Mouse (Mus musculus): ENCODE results near the gene Mllt3.

- TF ChIP-seq POLR2A (IDR thresholded peaks at IDR 0.05; ENCODE audit: low read depth, low read length) (no peak), CTCF (IDR thresholded peaks at IDR 0.05; ENCODE audit: extremely low read depth, insufficient read length, insufficient replicate concordance, low read depth, low read length) (no peak)
Observed at GRCm38 (mm10) chr4:87893012-87893411, 140.2 kb downstream of the Mllt3 start.
